Mouse (Mus musculus): ENCODE measurements at regions not wholly inside any gene's neighbourhood (a gene's known extent, or its start where the extent isn't known, plus 50 kb on each side); places are given as distances from the start of the nearest gene placed in this dataset.

- no peaks in the 10 kb centered on the region for H3K27me3 ChIP-seq (ENCODE audit: insufficient read depth, low read length)
- DNase-seq (no peak), ATAC-seq (no peak)
- no peaks in the 10 kb centered on the region for H3K9me3 ChIP-seq (ENCODE audit: low read length)
- no peak overlapping the region for H3K9ac ChIP-seq (replicated peaks)
- no peaks in the 10 kb centered on the region for H3K4me1 ChIP-seq (ENCODE audit: insufficient read depth)
- H3K4me3 ChIP-seq (ENCODE audit: low read depth, low read length) = no peak overlapping the region
- no peaks in the 10 kb centered on the region for H3K36me3 ChIP-seq (replicated peaks; ENCODE audit: insufficient read depth, low read length)
- TF ChIP-seq EP300 (IDR thresholded peaks at IDR 0.05; ENCODE audit: low read depth) = no peak
- TF ChIP-seq CTCF (IDR thresholded peaks at IDR 0.05; ENCODE audit: low read depth) = no peak
- H3K27ac ChIP-seq (ENCODE audit: low read depth) = no peak overlapping the region
- no peak overlapping the region for H3K4me2 ChIP-seq (ENCODE audit: low read depth, low read length)
Observed at GRCm38 (mm10) chr3:16923234-16923914, 917.1 kb upstream of the Gm5150 start.

DNA sequence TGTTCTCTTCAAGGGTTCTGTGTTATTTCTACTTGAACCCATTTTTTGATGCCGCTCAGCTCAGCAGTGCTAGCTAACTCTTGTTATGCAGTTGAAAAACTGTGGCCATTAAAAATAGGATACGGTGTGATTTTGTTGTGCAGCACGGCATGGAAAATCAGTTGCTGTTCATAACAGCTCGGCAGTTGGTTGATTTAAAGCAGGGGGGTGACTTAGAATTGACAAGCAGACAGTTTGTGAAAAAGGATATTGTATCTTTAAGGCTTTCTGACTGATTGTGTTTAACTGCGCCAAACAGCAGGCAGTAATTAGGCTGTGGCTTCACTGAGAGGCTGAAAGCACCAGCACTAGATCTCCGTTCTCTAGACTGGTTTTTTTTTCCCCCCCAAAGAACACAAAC, 915.1 kb upstream of the Gm5150 start:
- ATAC-seq = no peak
- H3K36me3 ChIP-seq (replicated peaks; ENCODE audit: insufficient read depth, low read length) = no peaks in the 10 kb centered on the region
- WGBS (ENCODE audit: insufficient replicate concordance) = 75% methylated on average over 6 of the region's 6 CpGs

DNA sequence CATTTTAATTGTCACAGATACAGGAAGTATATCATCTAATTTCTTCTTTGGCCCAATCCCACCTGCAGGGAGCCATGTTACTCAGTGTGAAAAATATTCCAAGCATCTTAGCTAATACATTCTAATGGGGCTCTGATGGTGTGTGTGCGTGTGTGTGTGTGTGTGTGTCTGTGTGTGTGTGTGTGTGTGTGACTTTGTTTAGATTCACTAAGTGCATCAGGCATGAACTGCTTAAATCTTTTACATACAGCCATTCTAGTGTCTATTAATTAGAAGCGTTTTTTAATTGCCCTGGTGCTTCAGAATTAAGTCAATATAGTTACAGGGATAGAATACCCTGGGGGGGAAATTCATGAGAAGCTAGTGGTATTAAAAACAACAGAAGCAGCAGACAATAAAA, 912.1 kb upstream of the Gm5150 start:
- H3K4me1 ChIP-seq (ENCODE audit: insufficient read depth) = no peaks in the 10 kb centered on the region
- no peak overlapping the region for H3K4me3 ChIP-seq (ENCODE audit: low read depth, low read length)
- TF ChIP-seq CTCF (IDR thresholded peaks at IDR 0.05; ENCODE audit: low read depth) (no peak), EP300 (IDR thresholded peaks at IDR 0.05; ENCODE audit: low read depth) (no peak)
- no peak overlapping the region for H3K9ac ChIP-seq (replicated peaks)
- no peaks in the 10 kb centered on the region for H3K9me3 ChIP-seq (ENCODE audit: low read length)
- H3K4me2 ChIP-seq (ENCODE audit: low read depth, low read length) = no peak overlapping the region
- ATAC-seq = no peak
- no peak overlapping the region for H3K27ac ChIP-seq (ENCODE audit: low read depth)
- no peak for DNase-seq
- H3K27me3 ChIP-seq (ENCODE audit: insufficient read depth, low read length) = no peaks in the 10 kb centered on the region
- H3K36me3 ChIP-seq (replicated peaks; ENCODE audit: insufficient read depth, low read length) = no peaks in the 10 kb centered on the region
- 70% methylated on average over 2 of the region's 2 CpGs for WGBS (ENCODE audit: insufficient replicate concordance)

More for the DNA sequence above, 915.1 kb upstream of the Gm5150 start:
- Histone ChIP-seq H3K4me2 (ENCODE audit: low read depth, low read length) (no peak overlapping the region), H3K27ac (ENCODE audit: low read depth) (no peak overlapping the region), H3K4me1 (ENCODE audit: insufficient read depth) (no peaks in the 10 kb centered on the region), H3K4me3 (ENCODE audit: low read depth, low read length) (no peak overlapping the region), H3K27me3 (ENCODE audit: insufficient read depth, low read length) (no peaks in the 10 kb centered on the region), H3K9me3 (ENCODE audit: low read length) (no peaks in the 10 kb centered on the region), H3K9ac (replicated peaks) (no peak overlapping the region)
- TF ChIP-seq CTCF (IDR thresholded peaks at IDR 0.05; ENCODE audit: low read depth) = no peak
- no peak for TF ChIP-seq EP300 (IDR thresholded peaks at IDR 0.05; ENCODE audit: low read depth)
- no peak for DNase-seq

DNA sequence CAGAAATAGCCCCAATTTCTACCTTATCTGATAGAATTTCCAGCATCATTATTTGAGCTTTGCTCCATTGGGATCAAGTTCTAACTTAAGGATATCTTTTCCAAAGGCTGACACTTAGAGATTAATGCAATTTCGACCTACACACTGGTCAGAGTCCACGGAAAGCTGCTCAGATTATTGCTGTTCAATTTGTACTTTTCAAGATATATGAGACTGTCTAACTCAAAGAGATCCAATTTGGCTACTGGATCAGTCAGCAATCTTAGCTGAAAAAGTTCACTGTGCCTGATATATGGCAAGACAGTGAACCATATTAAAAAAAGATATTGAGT, 909.8 kb upstream of the Gm5150 start:
- H3K27me3 ChIP-seq (ENCODE audit: insufficient read depth, low read length) = no peaks in the 10 kb centered on the region
- no peaks in the 10 kb centered on the region for H3K4me1 ChIP-seq (ENCODE audit: insufficient read depth)
- no peaks in the 10 kb centered on the region for H3K36me3 ChIP-seq (replicated peaks; ENCODE audit: insufficient read depth, low read length)
- ATAC-seq (no peak), DNase-seq (no peak)
- H3K9ac ChIP-seq (replicated peaks) = no peak overlapping the region
- WGBS (ENCODE audit: insufficient replicate concordance) = 46% methylated on average over 2 of the region's 2 CpGs
- TF ChIP-seq CTCF (IDR thresholded peaks at IDR 0.05; ENCODE audit: low read depth) (no peak), EP300 (IDR thresholded peaks at IDR 0.05; ENCODE audit: low read depth) (no peak)
- no peak overlapping the region for H3K4me2 ChIP-seq (ENCODE audit: low read depth, low read length)
- H3K27ac ChIP-seq (ENCODE audit: low read depth) = no peak overlapping the region
- H3K4me3 ChIP-seq (ENCODE audit: low read depth, low read length) = no peak overlapping the region
- H3K9me3 ChIP-seq (ENCODE audit: low read length) = no peaks in the 10 kb centered on the region

DNA sequence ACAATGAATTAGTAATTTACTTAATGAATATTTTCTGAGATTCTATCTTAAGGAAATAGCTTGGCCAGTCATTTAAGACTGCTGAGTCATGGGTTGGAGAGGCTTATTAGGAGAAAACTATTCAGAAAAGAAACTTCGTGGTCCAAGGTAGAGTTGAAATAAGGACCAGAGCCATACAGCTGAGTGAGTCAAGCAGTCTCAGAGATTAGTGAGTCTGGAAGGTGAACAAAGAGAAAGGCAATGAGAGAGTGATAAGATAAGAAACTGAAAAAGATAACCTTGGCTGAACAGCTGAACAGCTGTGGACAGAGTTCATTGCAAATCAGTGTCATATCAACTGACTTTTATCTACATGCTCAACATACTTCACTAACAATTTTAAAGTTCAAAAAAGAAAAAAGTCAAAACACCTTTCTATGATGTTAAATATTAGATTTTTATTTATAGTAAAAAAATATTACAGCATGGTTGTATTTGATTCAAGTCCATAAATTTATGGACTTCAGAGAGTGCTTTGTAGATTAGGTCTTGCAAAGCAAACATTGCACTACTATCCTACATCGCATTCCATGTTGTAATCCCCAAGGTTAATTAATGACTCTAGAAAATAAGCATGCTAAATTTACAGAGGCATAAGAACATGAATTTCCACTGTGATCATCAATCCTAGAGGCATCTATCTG, 909.3 kb upstream of the Gm5150 start:
- H3K27me3 ChIP-seq (ENCODE audit: insufficient read depth, low read length) = no peaks in the 10 kb centered on the region
- no peak for TF ChIP-seq EP300 (IDR thresholded peaks at IDR 0.05; ENCODE audit: low read depth)
- TF ChIP-seq CTCF (IDR thresholded peaks at IDR 0.05; ENCODE audit: low read depth) = no peak
- H3K4me1 ChIP-seq (ENCODE audit: insufficient read depth) = no peaks in the 10 kb centered on the region
- no peak overlapping the region for H3K27ac ChIP-seq (ENCODE audit: low read depth)
- WGBS (ENCODE audit: insufficient replicate concordance) = 52% methylated on average over 2 of the region's 2 CpGs
- H3K4me2 ChIP-seq (ENCODE audit: low read depth, low read length) = no peak overlapping the region
- no peaks in the 10 kb centered on the region for H3K36me3 ChIP-seq (replicated peaks; ENCODE audit: insufficient read depth, low read length)
- H3K4me3 ChIP-seq (ENCODE audit: low read depth, low read length) = no peak overlapping the region
- no peak for ATAC-seq
- no peak overlapping the region for H3K9ac ChIP-seq (replicated peaks)
- no peaks in the 10 kb centered on the region for H3K9me3 ChIP-seq (ENCODE audit: low read length)
- no peak for DNase-seq

- DNase-seq (no peak), ATAC-seq (no peak)
- Histone ChIP-seq H3K9me3 (ENCODE audit: low read length) (no peaks in the 10 kb centered on the region), H3K4me3 (ENCODE audit: low read depth, low read length) (no peak overlapping the region), H3K4me2 (ENCODE audit: low read depth, low read length) (no peak overlapping the region), H3K36me3 (replicated peaks; ENCODE audit: insufficient read depth, low read length) (no peaks in the 10 kb centered on the region), H3K9ac (replicated peaks) (no peak overlapping the region), H3K27ac (ENCODE audit: low read depth) (no peak overlapping the region), H3K27me3 (ENCODE audit: insufficient read depth, low read length) (no peaks in the 10 kb centered on the region), H3K4me1 (ENCODE audit: insufficient read depth) (no peaks in the 10 kb centered on the region)
- WGBS (ENCODE audit: insufficient replicate concordance) = 83% methylated on average over 1 of the region's 1 CpGs
- TF ChIP-seq CTCF (IDR thresholded peaks at IDR 0.05; ENCODE audit: low read depth) (no peak), EP300 (IDR thresholded peaks at IDR 0.05; ENCODE audit: low read depth) (no peak)
Observed at GRCm38 (mm10) chr3:16888132-16888531, 881.9 kb upstream of the Gm5150 start.

Measured in liver, postnatal 0 days (tissue).